Mouse (Mus musculus) Patski (cell line): Measurements from ENCODE around the gene Copg1. TPM values are rescaled to one million over a fixed set of nuclear protein-coding genes. Genes with fewer than 3 reads are reported as not detected.

Experiments used
- ATAC-seq: fragments of 100-300 bp; one replicate; pipeline ENCODE4 v1.8.0; 2021
- CTCF ChIA-PET: fragments of 350-600 bp; sonication (Branson Sonifier 250); formaldehyde crosslinking; loops from one replicate; lab custom pipeline; 2022; ENCODE audit warnings: inconsistent platforms; lab: Charles Lee
- POLR2A ChIA-PET: fragments of 350-600 bp; sonication (Branson Sonifier 250); formaldehyde crosslinking; loops from one replicate; lab custom pipeline; 2022; ENCODE audit warnings: antibody characterized with exemption, inconsistent platforms; lab: Charles Lee
- DNase-seq: peaks from one replicate; pipeline ENCODE4 v3.0.0-alpha.2; 2011; ENCODE audit warnings: low read depth, low spot score
- H3K27me3 ChIP-seq: fragments of 371-371 bp; one replicate; pipeline ENCODE4 v1.5.1; 2021
- CTCF ChIP-seq: fragments of 100-300 bp; IDR thresholded peaks from one replicate; pipeline ENCODE4 v1.5.1; 2021
- in situ Hi-C: fragments of 300-500 bp; cut with MboI; formaldehyde crosslinking; loops from 3 replicates; pipeline ENCODE4 v1.11.1; 2018; ENCODE audit warnings: low pct_unique_long_range_greater_than_20kb, mixed read lengths
- polyA plus RNA-seq: library from polyadenylated mRNA; unstranded; gene quantifications from one replicate; pipeline ENCODE4 v1.2.3, GENCODE M21; 2021

Copg1 gene
- 128 TPM for polyA plus RNA-seq

GRCm38 (mm10) chr6:87887594-87888233 lies at the start of gene Copg1:
Copg1 (plus strand) TSS chr6:87887814.
- no peak for TF ChIP-seq CTCF
- in situ Hi-C loops, result loop anchor here (5.0 kb wide), 1 partner anchor 35 kb away; the partner anchor contains the start of gene Cnbp
- no peaks in the 10 kb centered on the region for H3K27me3 ChIP-seq
- ATAC-seq, result peak; percentile 79
- DNase-seq, result peak; percentile 98
- ChIA-PET CTCF (interaction anchor here (0.6 to 2.0 kb wide), 8 partner anchors 9 to 135 kb away, joined by 3 to 7 read pairs (median 4); no protein-coding TSS in a partner anchor), POLR2A (interaction anchor here (0.8 to 1.3 kb wide), 4 partner anchors 9 to 38 kb away, joined by 3 read pairs; no protein-coding TSS in a partner anchor)

GRCm38 (mm10) chr6:87838551-87839197 lies 48.9 kb upstream of the Copg1 start, which contains the start of gene Isy1:
Isy1 (minus strand) TSS chr6:87838798.
- ChIA-PET POLR2A (interaction anchor here (0.6 to 1.3 kb wide), 4 partner anchors 11 to 41 kb away, joined by 3 to 5 read pairs (median 3); partner anchors contain the start of gene Rab43), CTCF (no interaction called here)
- in situ Hi-C loops, result no loop called here

DNA sequence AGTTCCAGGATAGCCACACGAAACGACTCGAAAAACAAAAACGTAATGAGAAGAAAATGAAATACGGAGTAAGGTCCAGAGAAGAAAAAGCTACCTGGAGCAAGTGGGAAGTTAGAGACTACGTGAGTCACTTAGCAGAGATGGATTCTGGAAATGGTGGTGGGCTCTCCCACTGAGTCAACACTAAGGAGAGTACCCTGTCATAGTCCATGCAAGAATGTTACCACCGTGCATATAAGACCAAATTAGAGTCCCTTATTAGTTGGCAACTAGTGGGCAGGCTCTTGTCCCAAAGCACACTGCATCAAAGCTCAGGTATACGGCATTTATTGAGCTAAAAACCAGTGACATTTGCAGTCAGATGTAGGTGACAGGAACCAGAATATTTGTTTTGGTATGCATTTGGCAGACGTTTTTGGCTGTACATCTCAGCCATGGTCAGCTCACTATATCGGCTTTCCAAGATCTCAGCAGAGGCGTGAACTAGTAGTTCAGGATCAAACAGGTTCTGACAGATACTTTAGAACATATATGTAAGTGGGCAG lies 47.7 kb upstream of the Copg1 start:
- ATAC-seq (no peak), DNase-seq (no peak)
- POLR2A ChIA-PET, result interaction anchor here (1.2 kb wide), 1 partner anchor 12 kb away, joined by 3 read pairs; no protein-coding TSS in a partner anchor
- no peak for TF ChIP-seq CTCF
- in situ Hi-C loops, result no loop called here
- H3K27me3 ChIP-seq, result no peaks in the 10 kb centered on the region
- CTCF ChIA-PET, result interaction anchor here (1.4 kb wide), 1 partner anchor 48 kb away, joined by 5 read pairs; the partner anchor contains the start of gene Copg1

More at GRCm38 (mm10) chr6:87838551-87839197, 48.9 kb upstream of the Copg1 start, which contains the start of gene Isy1:
- DNase-seq (peak; percentile 86), ATAC-seq (peak; percentile 87)
- no peaks in the 10 kb centered on the region for H3K27me3 ChIP-seq
- peak; percentile 16 for TF ChIP-seq CTCF

DNA sequence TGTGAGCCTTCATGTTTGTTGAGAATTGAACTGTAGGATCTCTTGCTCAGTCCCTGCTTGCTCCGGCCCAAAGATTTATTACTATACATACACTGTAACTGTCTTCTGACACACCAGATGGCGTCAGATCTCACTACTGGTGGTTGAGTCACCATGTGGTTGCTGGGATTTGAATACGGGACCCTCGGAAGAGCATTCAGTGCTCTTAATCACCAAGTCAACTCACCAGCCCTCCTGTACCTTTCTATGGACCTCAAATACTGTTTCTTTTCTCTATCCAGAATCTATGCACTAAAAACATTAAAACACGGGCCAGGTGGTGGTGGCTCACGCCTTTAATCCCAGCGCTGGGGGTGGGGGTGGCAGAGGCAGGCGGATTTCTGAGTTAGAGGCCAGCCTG lies 46.0 kb upstream of the Copg1 start:
- no peak for TF ChIP-seq CTCF
- no peaks in the 10 kb centered on the region for H3K27me3 ChIP-seq
- POLR2A ChIA-PET, result no interaction called here
- DNase-seq (no peak), ATAC-seq (no peak)
- CTCF ChIA-PET, result no interaction called here
- in situ Hi-C loops, result no loop called here

- POLR2A ChIA-PET, result no interaction called here
Measured at GRCm38 (mm10) chr6:87842254-87842653, 45.4 kb upstream of the Copg1 start.

GRCm38 (mm10) chr6:87845031-87845695 lies 42.5 kb upstream of the Copg1 start:
- no peak for TF ChIP-seq CTCF
- ChIA-PET CTCF (no interaction called here), POLR2A (no interaction called here)
- ATAC-seq, result no peak
- H3K27me3 ChIP-seq, result no peaks in the 10 kb centered on the region
- in situ Hi-C loops, result no loop called here
- no peak for DNase-seq

More at GRCm38 (mm10) chr6:87842254-87842653, 45.4 kb upstream of the Copg1 start:
- ATAC-seq, result no peak
- CTCF ChIA-PET, result no interaction called here
- DNase-seq, result no peak
- TF ChIP-seq CTCF, result no peak
- H3K27me3 ChIP-seq, result no peaks in the 10 kb centered on the region
- in situ Hi-C loops, result no loop called here

DNA sequence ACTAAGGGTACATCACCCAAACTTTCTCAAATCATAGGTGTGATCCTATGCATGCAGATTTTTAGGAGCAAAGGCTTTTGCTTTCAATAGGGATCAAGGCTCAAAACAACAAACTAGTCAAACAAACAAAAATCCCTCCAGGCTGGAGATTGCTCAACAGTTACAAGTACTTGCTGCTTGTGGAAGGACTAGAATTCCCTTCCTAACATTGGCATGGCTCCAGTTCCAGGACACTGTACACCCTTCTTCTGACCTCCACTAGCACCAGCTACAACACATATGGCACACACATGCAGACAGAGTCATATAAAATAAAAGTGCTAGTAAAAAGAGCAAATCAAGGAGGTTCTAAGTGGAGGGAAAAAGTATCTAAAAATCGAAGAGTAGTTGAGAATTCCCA lies 40.8 kb upstream of the Copg1 start:
- CTCF ChIA-PET, result no interaction called here
- no peak for TF ChIP-seq CTCF
- H3K27me3 ChIP-seq, result no peaks in the 10 kb centered on the region
- DNase-seq (no peak), ATAC-seq (no peak)
- POLR2A ChIA-PET, result no interaction called here
- in situ Hi-C loops, result no loop called here

- no peak for DNase-seq
- ChIA-PET POLR2A (interaction anchor here (1.2 kb wide), 1 partner anchor 37 kb away, joined by 3 read pairs; the partner anchor contains the start of gene Copg1), CTCF (interaction anchor here (1.0 kb wide), 1 partner anchor 37 kb away, joined by 3 read pairs; the partner anchor contains the start of gene Copg1)
- no peaks in the 10 kb centered on the region for H3K27me3 ChIP-seq
- ATAC-seq, result no peak
- no peak for TF ChIP-seq CTCF
- in situ Hi-C loops, result loop anchor here (5.0 kb wide), 1 partner anchor 38 kb away; the partner anchor contains the start of gene Copg1
Measured at GRCm38 (mm10) chr6:87849780-87850154, 37.8 kb upstream of the Copg1 start.

DNA sequence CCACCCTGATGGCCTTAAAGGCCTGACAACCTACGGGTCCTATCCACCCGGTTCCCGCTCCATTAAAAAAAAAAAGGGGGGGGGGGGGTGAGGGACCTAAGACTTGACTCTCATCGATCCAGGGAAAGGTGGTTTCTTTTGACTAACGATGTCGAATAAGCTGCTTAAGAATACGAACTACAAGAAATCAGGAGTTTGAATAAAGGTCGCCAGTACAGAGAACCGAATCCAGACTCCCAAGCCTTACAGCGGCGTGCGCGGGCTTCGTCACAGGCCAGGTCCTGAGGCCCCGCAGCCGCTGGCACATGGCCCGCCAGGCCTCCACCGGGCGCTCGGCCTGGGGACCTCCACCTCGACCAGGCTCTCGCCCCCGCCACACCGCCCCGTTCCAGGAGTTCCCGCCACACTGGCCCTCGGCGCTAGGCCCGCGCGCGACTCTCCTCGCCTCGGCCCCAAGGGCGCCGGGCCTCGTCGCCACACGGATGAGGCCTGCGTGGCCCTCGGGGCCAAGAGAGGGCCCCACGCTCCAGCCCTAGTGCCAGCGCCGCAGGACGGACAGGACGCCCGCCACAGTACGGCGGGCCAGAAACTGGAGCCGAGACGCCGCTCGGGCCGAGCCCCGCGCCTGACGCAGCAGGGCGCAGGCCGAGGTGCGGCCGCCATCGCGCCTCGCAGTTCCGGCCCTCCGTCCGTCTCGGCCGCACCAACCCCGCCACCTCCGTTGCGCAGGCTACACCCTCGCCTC lies 37.3 kb upstream of the Copg1 start:
- peak; percentile 63 for ATAC-seq
- in situ Hi-C loops, result loop anchor here (5.0 kb wide), 1 partner anchor 37 kb away; the partner anchor contains the start of gene Copg1
- POLR2A ChIA-PET, result interaction anchor here (0.6 to 1.2 kb wide), 2 partner anchors 37 to 119 kb away, joined by 3 to 4 read pairs; partner anchors contain the start of gene Copg1
- no peak for DNase-seq
- CTCF ChIA-PET, result no interaction called here
- H3K27me3 ChIP-seq, result no peaks in the 10 kb centered on the region
- no peak for TF ChIP-seq CTCF
